Mouse (Mus musculus) cerebellum, postnatal 36 days (tissue): ENCODE results near the gene Pdk3.

Experiments used
- DNase-seq, 2 experiments: peaks; one replicate each; pipeline ENCODE4 v3.0.0; 2021 to 2022; ENCODE audit warnings: mixed read lengths in 2 of 2

Gene Pdk3

DNA sequence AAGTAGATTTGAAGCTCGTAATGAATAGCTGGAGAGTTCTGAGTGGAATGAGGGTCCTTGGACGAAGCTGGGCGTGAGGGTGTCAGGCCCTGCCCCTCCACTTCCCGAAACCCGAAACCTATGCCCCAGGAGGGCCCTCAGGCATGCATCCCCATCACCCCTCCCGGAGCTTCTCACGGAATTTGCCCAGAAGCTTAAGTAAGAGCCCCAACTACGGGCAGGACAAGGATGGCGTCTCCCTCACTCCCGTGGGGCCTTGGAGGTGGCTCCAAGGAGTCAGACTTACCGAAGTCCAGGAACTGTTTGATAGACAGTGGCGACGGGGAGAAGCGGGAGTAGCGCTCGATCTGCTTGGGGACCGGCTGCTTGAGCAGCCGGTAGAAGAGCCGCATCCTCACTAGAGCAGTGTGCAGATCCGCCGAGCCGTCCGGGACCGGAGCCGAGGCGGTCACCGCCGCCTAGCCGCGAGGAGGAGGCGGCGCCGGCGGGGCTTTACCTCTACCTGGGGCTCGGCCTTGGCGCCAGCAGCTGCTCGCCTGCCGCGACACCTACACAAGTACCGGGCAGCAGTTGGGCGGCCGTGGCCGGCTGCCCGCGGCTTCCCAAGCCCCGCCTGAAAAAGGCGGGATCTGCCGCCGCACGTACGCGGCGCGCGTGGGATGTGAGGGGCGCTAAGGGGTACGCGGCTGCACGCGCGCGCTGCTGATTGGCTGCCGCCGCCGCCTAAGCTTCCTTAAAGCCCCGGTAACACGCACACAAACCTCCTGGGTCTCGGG is at the start of gene Pdk3:
Gene Pdk3, minus strand, starts transcription at position 641 of the 776 bp plus-strand sequence.
- DNase-seq: peak; percentile 76 to 83

DNA sequence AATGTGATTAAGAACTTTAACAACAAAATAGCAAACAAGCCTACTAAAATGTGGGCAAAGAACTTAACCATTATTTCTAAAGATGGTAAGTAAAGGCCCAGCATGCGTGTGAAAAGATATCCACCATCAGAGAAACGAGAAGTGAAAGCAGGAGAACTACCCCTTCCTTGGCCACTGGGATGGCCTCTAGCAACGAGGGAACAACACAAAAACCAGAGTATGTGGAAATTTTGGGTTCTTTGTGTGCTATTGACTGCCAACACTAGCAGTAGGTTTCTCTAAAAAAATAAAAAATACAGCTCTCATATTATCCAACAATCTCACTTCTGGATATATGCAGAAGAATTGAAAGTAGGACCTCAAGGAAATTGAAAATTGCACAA is 45.6 kb upstream of the Pdk3 start:
- no peak for DNase-seq

DNA sequence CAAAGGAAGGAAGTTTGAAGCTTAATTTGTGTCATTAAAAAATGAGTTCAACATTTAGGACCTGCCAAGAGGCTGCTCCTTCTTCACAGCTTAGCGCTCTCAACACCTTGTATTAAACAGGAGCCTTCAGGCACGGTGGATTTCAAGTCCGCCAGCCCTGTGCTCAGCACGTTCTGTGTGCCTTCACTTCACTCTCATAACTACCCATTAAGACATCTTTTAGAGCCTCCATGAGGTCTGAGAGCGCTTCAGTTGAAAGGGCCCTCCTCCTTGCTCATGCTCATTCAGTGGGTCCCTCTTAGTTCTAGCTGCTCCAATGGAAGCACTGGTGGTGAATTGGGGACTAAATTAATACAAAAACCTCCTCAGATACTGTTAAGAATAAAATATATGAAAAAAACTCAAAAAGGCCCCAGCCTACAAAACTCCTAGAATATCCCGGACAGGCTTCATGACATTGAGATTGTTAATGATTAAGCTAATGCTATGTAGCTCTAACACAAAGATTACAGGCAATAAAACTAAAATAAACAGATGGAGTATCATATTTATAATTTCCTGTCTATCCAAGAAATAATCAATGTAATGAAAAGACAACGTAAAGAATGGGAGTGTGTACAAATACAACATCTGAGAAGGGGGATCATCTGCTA is 45.1 kb upstream of the Pdk3 start:
- DNase-seq: no peak

DNA sequence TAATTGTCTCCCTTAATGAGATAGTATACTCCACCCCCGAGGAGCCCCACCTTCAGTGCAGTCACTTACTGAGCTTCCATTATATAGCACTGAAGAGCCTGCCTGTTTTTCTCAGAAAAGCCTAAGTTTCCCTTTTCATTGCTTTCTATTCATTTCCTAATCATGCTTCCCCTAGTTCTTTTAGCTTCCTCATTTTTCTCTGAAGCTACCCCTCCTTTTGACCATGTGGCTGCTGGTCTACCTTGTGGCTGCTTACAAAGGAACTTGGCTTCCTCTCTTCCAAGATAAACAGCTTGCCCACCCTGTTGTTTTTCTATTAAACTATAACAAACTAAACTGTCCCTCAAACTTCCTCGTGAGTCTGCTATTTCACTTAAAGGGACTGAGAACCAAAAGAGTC is 31.4 kb upstream of the Pdk3 start:
- DNase-seq: no peak

DNA sequence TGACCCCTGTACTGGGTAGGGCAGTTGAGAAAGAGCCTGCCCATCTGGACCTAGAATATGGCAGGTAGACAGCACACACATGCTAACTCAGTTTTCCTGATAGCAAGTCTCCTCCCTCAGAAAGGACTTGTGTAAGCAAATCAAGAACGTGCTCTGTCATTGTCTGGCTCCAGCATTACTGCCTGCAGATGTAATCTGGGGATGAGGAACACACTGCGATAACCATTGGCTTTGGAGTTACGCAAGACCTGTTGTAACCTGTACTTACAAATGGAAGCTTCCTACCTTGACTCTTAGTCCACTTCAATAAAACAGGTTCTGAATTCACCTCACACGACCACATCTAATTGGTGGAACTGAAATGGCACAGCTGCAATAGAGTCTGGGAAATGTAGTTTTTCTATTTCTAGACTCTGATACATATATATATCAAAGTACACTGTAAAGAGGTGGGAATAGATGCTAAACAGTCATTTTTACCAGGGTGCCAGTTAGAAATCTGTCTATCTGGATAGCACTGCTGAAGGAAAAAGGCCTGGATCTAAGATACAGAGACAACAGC is 30.6 kb upstream of the Pdk3 start:
- DNase-seq: no peak

DNA sequence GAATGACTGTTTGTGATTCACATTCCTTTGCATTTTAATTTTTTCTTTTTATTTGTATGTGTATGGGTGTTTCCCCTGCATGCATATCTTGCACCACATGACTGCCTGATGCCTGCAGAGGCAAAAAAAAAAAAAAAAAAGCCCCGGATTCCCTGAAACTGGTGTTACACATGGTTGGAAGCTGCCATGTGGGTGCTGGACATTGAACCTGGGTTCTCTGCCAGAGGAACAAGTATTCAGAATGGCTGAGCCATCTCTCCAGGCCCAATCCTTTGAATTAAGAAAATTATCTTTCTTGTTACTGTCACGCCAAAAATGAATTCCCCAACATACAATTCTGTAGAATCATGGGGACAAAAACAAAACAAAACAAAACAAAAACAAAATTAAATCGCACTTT is 25.8 kb upstream of the Pdk3 start:
- DNase-seq: no peak

DNA sequence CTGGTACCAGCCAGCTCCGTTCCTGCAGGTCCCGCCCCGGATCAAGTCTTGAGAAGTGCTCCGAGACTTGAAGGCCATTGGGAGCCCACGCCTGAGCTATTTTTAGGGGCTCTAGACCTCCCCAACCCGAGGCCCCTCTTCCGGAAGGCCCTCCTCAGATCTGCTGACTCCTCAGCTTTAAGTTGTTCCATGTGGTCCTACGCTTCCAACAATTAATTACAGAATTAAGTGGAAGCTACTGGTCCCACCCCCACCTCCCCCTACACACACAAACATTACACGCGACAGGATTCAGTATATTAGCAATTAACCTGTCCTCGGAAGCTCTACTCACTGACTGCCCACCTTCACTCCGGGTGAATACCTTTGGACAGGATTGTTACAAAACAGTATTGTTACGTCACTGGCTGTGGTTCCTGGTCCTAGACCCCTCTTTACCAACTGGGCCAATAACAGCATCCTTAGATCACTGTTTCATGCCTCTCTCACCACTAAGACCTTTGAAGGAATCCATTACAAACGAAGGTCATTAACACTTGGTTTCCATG is 410 bp upstream of the Pdk3 start:
- DNase-seq: peak in 1 of 2 experiments; percentile 6

DNA sequence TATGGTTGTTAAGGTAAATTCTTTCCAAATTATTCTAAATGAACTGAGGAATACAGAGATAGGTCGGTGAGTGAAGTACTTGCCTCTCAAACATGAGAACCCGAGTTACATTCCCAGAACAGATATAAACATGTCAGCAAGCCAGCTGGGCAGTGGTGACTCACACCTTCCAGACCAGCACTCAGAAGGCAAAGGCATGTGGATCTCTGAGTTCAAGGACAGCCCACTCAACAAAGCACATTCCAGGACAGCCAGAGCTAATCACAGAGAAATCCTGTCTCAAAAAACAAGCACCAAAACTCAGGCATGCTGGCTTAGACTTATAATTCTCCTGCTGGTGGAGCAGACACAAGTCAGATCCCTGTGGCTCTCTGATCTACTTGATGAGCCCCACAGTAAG is 6.2 kb downstream of the Pdk3 start:
- no peak for DNase-seq

DNA sequence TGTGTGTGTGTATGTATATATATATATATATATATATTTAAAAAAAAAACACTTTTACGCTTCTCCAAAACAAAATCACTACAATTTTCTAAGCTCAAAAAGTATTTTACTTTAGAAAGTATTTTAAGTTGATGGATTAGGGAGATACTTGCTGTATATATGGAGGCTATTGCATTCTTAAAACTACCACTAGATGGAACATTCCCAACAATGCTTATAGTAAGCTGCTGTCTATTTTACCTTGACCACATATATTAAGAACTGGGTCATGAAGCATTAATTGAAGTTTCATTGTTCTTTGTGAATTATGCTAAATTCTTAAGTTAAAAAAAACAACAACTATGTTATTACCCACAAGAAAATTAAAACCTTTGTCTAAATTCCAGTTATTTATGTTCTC is 24.0 kb downstream of the Pdk3 start:
- no peak for DNase-seq

DNA sequence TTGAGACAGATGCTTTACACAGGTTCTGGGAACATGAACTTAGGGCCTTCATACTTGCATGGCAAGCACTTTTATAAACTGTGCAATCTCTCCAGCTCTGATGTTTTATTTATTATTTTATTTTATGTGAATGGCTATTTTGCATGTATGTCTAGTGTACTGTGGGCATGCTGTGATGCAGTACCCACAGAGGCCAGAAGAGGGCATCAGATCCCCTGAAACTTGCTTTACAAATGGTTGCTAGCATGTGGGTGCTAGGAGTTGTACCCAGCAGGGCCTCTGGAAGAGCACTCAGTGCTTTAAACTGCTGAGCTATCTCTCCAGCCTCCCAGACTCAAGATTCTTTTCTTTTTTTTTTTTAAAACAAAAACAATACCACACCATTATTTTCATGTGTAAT is 38.8 kb downstream of the Pdk3 start:
- DNase-seq: peak; percentile 42 to 47

DNA sequence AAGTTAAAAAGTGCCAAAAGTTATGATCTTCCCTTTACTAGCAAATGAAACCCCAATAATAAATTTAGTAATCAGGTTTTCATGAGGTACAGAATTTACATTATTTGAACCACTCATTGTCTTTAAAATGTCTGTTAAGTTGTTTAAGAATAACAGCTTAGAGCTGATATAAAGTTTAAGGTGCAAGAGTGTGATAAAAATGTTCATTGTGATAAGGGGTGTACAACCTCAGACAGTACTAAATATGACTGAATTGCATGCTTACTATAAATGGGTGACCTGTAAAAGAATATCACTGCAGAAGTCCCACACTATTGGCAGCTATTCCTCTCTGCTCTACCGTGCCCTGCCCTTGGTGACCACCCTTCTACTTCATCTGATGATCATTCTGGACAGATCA is 42.4 kb downstream of the Pdk3 start:
- DNase-seq: no peak

DNA sequence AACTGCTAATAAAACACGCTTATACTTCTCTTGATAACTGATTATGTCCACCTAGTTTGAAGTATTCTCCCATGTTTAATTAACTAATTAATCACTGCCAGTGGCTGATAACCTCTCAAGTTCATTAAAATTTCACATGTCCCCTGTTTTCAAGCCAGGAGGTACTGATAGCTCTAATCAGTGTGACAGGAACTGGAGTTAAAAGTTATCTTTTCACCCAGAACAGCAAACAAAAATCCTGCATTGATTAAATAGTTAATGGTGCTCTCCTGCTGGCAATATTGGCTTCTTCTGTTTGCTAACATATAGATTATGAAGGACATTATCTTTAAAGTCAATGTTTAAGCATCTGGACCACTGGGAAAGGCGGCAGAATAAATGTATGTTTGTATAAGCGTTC is 71.2 kb downstream of the Pdk3 start:
- no peak for DNase-seq

DNA sequence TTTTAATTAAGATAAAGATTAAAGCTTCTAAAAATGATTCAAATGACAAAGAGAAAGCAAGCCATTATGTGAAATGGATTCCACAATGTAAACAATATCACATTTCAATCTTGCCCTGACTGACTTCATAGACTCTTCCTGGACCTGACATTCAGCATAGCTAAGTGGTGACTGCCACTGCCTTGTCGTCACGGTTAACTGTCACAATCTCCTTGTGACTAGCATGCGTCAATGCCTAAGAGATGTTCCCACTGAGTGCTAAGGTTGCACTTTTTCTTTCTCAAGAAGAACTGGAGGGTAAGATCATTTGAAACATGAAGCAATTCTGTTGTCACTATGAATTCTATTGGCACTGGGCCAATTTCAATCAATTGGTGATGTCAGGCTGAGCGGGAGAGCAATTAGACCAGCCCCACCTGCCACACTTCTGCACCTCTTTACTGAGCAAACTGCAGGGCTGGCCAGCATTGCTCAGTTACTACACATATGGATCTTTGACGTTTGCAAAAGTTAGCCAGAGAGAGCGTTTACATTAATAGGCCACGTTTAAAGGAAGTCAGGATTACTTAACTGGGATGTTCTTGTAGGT is 75.0 kb downstream of the Pdk3 start:
- no peak for DNase-seq

DNA sequence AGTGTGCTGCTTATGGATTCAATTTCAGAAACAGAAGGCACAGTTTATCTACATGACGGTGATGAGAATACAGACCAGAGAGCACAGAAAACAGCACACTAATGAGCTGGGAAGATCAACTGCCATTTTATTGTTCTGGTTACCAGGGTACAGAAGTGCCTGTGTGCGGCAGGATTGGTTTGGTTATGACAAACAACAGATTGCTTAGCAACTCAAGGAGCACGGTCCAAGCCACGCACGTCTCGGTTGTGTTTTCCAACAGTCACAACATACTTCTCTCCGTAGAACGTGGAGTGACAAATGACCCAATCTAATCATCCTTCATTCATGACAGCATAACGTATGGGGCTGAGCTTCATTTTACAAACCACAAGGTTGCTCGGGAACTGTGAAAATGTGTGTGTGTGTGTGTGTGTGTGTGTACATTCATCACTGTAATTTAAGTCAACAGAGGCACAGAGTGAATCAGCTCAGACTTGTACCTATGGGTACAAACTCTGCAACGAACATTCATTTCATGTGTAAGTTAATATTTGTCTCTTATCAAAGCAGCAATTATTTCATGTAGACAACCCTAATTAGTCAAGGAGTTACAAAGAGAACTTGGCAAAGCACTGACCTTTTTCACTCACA is 76.7 kb downstream of the Pdk3 start:
- no peak for DNase-seq

DNA sequence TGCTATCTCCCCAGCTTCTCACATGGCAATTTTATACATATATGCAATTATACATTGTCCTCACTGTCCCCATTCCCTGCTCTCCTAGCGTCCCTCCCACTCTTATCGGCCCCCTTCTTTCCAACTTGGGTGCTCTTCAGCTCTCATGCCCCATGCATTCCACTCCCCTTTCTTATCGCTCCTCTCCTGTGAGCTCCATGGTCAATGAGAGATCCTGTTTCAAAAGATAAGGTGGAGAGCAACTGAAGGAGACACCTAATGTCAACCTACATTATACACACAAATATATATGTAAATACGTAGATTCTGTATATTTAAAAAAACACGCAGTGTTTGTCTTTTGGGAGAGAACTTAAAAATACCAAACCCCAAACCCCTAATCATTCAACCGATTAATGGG is 81.4 kb downstream of the Pdk3 start:
- DNase-seq: no peak

DNA sequence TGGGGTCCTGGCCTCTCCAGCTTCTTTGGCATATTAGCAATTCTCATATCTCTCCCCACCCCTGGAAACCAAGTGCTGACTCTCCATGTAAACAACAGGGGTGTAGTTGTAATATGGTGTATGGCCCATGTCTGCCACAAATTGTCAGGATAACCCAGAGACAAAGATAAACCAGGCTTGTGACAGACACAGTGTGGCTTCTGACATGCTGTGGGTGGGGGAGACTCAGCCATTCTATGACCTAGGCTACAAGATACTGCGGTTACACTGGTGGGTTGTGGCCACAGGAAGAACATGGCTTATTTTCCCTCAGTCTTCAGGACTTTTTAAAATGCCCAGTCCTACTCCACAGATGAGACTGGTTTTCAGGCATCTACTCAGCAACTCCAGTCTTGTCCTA is 82.8 kb downstream of the Pdk3 start:
- DNase-seq: no peak

DNA sequence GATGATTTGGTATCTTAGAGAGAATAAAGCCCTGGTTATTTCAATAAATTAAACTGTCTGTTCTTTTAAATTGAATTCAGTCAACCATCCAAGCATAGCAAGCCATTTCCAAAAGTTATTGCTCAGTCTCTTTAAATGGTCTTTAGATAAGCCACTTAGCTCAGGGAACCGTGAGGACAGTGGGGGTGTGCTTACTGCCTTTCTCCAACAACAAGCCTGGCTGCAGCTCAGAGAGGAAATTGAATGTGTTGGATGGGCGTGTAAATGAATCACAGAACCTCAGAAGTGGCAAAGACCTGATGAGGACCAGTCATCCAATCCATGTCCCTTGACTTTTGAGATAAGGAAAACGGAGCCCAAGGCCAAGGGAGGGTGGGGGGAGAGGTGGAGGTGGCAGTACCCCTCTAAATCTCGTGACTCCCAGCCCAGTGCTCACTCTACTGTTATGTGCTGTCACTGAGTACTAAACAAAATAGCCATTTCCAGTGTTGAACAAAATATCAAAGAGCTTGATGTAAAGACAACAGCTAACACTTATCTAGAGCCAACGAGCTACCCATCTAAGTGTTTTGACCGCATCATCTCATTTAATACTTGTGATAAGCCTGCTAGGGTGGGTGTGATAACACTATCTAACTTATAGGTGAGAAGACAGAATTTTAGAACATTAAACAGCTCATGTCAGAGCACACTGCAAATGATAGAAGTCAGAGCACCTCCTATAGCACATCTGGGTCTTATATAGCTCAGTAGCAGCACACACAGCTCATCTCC is 98.8 kb downstream of the Pdk3 start:
- DNase-seq: no peak

DNA sequence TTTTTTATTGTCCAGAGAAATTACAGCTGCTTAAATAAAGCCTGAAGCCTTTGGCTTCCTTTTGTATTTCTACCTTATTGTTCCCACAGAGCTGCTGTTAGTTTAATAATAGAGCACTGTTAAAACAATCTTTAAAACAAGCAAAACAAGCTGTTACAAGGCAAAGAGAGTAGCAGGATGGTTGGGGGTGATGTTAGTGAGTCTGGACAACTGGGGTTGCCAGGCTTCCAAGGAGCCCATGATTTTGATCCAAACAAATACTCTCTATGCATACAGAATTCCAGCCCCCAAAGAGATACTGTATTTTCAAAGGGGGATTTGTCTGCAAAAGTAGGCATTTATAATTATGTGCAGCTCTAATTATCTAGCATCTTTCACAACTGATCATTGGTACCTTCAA is 99.6 kb downstream of the Pdk3 start:
- no peak for DNase-seq

DNA sequence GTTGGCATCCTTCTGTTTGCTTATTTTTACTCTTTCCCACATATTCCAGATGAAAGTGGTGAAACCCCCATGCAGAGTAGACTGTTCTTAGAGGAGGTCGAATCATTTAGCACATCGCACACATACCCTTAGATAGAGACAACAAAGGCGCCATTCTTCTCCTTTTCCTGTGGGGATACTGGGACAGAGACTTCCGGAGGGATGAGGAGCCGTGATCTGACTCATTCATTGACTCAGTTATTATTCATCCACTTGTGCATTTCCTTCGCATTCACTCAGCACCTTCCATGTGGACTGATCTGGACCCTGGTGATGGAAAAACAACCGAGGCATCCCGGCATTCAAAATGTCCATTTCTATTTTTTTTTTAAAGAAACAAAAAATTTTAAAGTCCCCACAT is 101.1 kb downstream of the Pdk3 start:
- DNase-seq: no peak

DNA sequence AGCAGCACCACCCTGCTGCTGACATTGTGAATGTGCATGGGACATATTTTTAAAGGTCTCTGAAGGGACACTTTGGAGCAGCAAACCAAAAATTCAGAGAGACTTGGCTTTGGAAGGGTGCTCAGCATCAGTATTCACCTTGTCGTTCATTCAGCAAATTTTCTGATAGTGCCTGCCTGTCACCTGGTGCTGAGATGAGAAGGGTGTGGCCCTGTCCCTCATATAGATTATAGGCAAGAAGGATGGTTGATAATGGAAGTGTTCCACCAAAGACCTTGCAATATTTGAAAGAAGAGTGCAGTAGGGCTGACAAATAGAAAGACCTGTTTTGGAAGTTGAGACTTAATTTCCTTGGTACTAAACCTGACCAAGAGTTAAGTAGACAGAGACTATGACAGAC is 102.5 kb downstream of the Pdk3 start:
- DNase-seq: no peak
